Mouse (Mus musculus): ENCODE measurements at regions not wholly inside any gene's neighbourhood (a gene's known extent, or its start where the extent isn't known, plus 50 kb on each side); places are given as distances from the start of the nearest gene placed in this dataset.
"Not testable (repeated sequence)": the region's sequence is repeated elsewhere in the genome, so short reads cannot be mapped to it uniquely, and the experiment has no call there.

DNA sequence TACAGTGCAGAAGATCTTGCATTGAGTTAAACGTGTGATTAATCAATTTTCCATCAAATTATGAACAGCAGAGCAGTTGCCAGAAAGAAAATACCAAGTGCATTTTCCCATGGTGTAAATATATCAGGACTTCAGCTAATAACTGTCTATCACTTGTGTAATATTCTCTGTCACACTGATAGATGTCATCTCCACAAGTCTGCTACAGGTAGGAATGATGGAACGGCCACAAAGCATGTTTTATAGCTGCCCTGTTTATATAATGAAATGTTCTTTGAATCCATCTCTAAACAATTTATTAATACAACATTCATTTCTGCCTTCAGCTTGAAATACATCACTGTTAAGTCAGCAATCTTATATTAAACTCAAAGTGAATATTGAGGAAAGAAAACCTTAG is 272.9 kb upstream of the Zic4 start:
- H3K4me3 ChIP-seq (ENCODE audit: low read depth, low read length) = no peak overlapping the region
- no peak for TF ChIP-seq CTCF (IDR thresholded peaks at IDR 0.05; ENCODE audit: low read depth)
- no peaks in the 10 kb centered on the region for H3K9me3 ChIP-seq (ENCODE audit: control insufficient read depth)
- no peak for ATAC-seq
- no peaks in the 10 kb centered on the region for H3K27me3 ChIP-seq (replicated peaks; ENCODE audit: control insufficient read depth, insufficient read depth, low read length)
- H3K36me3 ChIP-seq (ENCODE audit: control insufficient read depth, insufficient read depth) = no peaks in the 10 kb centered on the region
- H3K9ac ChIP-seq (ENCODE audit: low read depth, low read length) = no peak overlapping the region
- WGBS = 54% methylated on average over 2 of the region's 2 CpGs
- H3K4me2 ChIP-seq (replicated peaks; ENCODE audit: low read depth) = no peak overlapping the region
- no peaks in the 10 kb centered on the region for H3K4me1 ChIP-seq (replicated peaks; ENCODE audit: control insufficient read depth, insufficient read depth, low read length)
- no peak overlapping the region for H3K27ac ChIP-seq (ENCODE audit: low read depth, low read length)

DNA sequence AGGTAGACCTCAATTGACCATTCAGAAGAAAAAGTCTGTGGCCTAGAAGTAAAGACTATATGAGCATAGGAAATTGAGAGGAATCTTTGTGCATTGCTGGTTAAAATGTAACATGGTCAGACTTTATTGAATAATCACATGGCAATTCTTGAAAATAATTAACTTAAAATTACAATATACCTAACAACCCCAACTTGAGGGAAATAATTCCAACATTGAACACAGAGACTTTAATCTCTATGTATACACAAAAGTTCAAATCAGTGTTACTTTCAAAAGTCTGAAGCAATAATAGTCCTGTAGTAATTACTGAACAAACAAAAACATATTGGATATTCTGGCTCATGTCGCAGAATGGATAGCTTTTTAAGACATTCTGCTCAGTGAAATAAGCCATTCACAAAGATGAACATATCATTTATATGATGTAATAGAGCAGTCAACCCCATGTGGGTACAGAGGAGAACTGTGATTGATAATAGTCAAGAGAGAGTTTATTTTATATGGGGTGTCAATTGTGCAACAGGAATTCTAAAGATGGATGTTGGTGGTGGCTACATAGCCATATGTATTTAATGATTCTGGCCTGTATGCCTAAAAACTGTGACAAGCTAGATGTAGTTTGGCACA is 270.7 kb upstream of the Zic4 start:
- no peaks in the 10 kb centered on the region for H3K9me3 ChIP-seq (ENCODE audit: control insufficient read depth)
- no peak for ATAC-seq
- no peak overlapping the region for H3K4me3 ChIP-seq (ENCODE audit: low read depth, low read length)
- no peaks in the 10 kb centered on the region for H3K4me1 ChIP-seq (replicated peaks; ENCODE audit: control insufficient read depth, insufficient read depth, low read length)
- no peak for TF ChIP-seq CTCF (IDR thresholded peaks at IDR 0.05; ENCODE audit: low read depth)
- no peak overlapping the region for H3K27ac ChIP-seq (ENCODE audit: low read depth, low read length)
- H3K4me2 ChIP-seq (replicated peaks; ENCODE audit: low read depth) = no peak overlapping the region
- no peaks in the 10 kb centered on the region for H3K27me3 ChIP-seq (replicated peaks; ENCODE audit: control insufficient read depth, insufficient read depth, low read length)
- WGBS = 32% methylated on average over 1 of the region's 1 CpGs
- no peak overlapping the region for H3K9ac ChIP-seq (ENCODE audit: low read depth, low read length)
- no peaks in the 10 kb centered on the region for H3K36me3 ChIP-seq (ENCODE audit: control insufficient read depth, insufficient read depth)

- Histone ChIP-seq H3K27ac (ENCODE audit: low read depth, low read length) (no peak overlapping the region), H3K9ac (ENCODE audit: low read depth, low read length) (no peak overlapping the region), H3K4me3 (ENCODE audit: low read depth, low read length) (no peak overlapping the region), H3K4me1 (replicated peaks; ENCODE audit: control insufficient read depth, insufficient read depth, low read length) (no peaks in the 10 kb centered on the region), H3K9me3 (ENCODE audit: control insufficient read depth) (no peaks in the 10 kb centered on the region), H3K27me3 (replicated peaks; ENCODE audit: control insufficient read depth, insufficient read depth, low read length) (no peaks in the 10 kb centered on the region), H3K36me3 (ENCODE audit: control insufficient read depth, insufficient read depth) (no peaks in the 10 kb centered on the region), H3K4me2 (replicated peaks; ENCODE audit: low read depth) (no peak overlapping the region)
- WGBS = 60% methylated on average over 1 of the region's 1 CpGs
- TF ChIP-seq CTCF (IDR thresholded peaks at IDR 0.05; ENCODE audit: low read depth) = no peak
- no peak for ATAC-seq
Observed at GRCm38 (mm10) chr9:91101614-91102407, 260.4 kb upstream of the Zic4 start.

- H3K27ac ChIP-seq (ENCODE audit: low read depth, low read length) = no peak overlapping the region
- H3K4me2 ChIP-seq (replicated peaks; ENCODE audit: low read depth) = no peak overlapping the region
- no peak for ATAC-seq
- no peaks in the 10 kb centered on the region for H3K4me1 ChIP-seq (replicated peaks; ENCODE audit: control insufficient read depth, insufficient read depth, low read length)
- no peak overlapping the region for H3K9ac ChIP-seq (ENCODE audit: low read depth, low read length)
- no peak for TF ChIP-seq CTCF (IDR thresholded peaks at IDR 0.05; ENCODE audit: low read depth)
- no peaks in the 10 kb centered on the region for H3K9me3 ChIP-seq (ENCODE audit: control insufficient read depth)
- H3K27me3 ChIP-seq (replicated peaks; ENCODE audit: control insufficient read depth, insufficient read depth, low read length) = no peaks in the 10 kb centered on the region
- no peaks in the 10 kb centered on the region for H3K36me3 ChIP-seq (ENCODE audit: control insufficient read depth, insufficient read depth)
- 70% methylated on average over 5 of the region's 5 CpGs for WGBS
- H3K4me3 ChIP-seq (ENCODE audit: low read depth, low read length) = no peak overlapping the region
Observed at GRCm38 (mm10) chr9:91122441-91123035, 239.7 kb upstream of the Zic4 start.

GRCm38 (mm10) chr9:91123208-91123607 is 239.0 kb upstream of the Zic4 start:
- no peaks in the 10 kb centered on the region for H3K9me3 ChIP-seq (ENCODE audit: control insufficient read depth)
- H3K27me3 ChIP-seq (replicated peaks; ENCODE audit: control insufficient read depth, insufficient read depth, low read length) = no peaks in the 10 kb centered on the region
- H3K9ac ChIP-seq (ENCODE audit: low read depth, low read length) = no peak overlapping the region
- ATAC-seq = no peak
- no peak for TF ChIP-seq CTCF (IDR thresholded peaks at IDR 0.05; ENCODE audit: low read depth)
- H3K36me3 ChIP-seq (ENCODE audit: control insufficient read depth, insufficient read depth) = no peaks in the 10 kb centered on the region
- H3K27ac ChIP-seq (ENCODE audit: low read depth, low read length) = no peak overlapping the region
- WGBS = 79% methylated on average over 7 of the region's 7 CpGs
- H3K4me1 ChIP-seq (replicated peaks; ENCODE audit: control insufficient read depth, insufficient read depth, low read length) = no peaks in the 10 kb centered on the region
- H3K4me3 ChIP-seq (ENCODE audit: low read depth, low read length) = no peak overlapping the region
- H3K4me2 ChIP-seq (replicated peaks; ENCODE audit: low read depth) = no peak overlapping the region

GRCm38 (mm10) chr9:91126630-91127245 is 235.5 kb upstream of the Zic4 start:
- Histone ChIP-seq H3K4me3 (ENCODE audit: low read depth, low read length) (no peak overlapping the region), H3K36me3 (ENCODE audit: control insufficient read depth, insufficient read depth) (no peaks in the 10 kb centered on the region), H3K27ac (ENCODE audit: low read depth, low read length) (no peak overlapping the region), H3K9me3 (ENCODE audit: control insufficient read depth) (no peaks in the 10 kb centered on the region), H3K27me3 (replicated peaks; ENCODE audit: control insufficient read depth, insufficient read depth, low read length) (no peaks in the 10 kb centered on the region), H3K4me2 (replicated peaks; ENCODE audit: low read depth) (no peak overlapping the region), H3K4me1 (replicated peaks; ENCODE audit: control insufficient read depth, insufficient read depth, low read length) (no peaks in the 10 kb centered on the region), H3K9ac (ENCODE audit: low read depth, low read length) (no peak overlapping the region)
- no peak for ATAC-seq
- 60% methylated on average over 8 of the region's 8 CpGs for WGBS
- no peak for TF ChIP-seq CTCF (IDR thresholded peaks at IDR 0.05; ENCODE audit: low read depth)

DNA sequence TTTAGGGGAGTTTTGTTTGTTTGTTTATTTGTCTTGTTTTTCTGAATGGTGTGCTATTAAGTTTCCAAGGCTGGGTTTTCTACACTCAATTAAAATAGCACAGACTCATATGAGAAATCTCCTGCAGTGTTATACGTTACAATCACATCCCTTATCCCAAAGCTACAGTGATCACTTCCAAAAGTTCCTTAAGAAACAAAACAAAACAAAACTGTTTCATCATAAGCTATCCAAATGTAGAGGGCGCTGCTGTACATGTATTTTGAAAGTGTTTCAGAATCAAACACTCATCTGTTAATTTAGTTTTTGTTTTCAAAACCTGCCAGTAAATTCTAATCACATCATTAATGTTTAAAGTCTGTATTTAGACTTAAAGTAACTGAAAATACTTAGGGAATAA is 233.7 kb upstream of the Zic4 start:
- WGBS = 59% methylated on average over 2 of the region's 2 CpGs
- not testable (repeated sequence) for H3K9ac ChIP-seq (ENCODE audit: low read depth, low read length)

More for the DNA sequence above, 233.7 kb upstream of the Zic4 start:
- ATAC-seq; H3K27me3 ChIP-seq (replicated peaks; ENCODE audit: control insufficient read depth, insufficient read depth, low read length); H3K4me1 ChIP-seq (replicated peaks; ENCODE audit: control insufficient read depth, insufficient read depth, low read length); H3K4me3 ChIP-seq (ENCODE audit: low read depth, low read length); H3K36me3 ChIP-seq (ENCODE audit: control insufficient read depth, insufficient read depth); H3K9me3 ChIP-seq (ENCODE audit: control insufficient read depth); H3K4me2 ChIP-seq (replicated peaks; ENCODE audit: low read depth); H3K27ac ChIP-seq (ENCODE audit: low read depth, low read length): not testable (repeated sequence)

Measured in intestine, postnatal 0 days (tissue).